Mouse (Mus musculus) ES-E14 (cell line): Measurements from ENCODE around the gene Slc16a9.

Experiments used
- CHD2 ChIP-seq: IDR thresholded peaks from 2 replicates; pipeline ENCODE4 v1.6.1; 2014; ENCODE audit warnings: mild to moderate bottlenecking, low read depth, low read length, inconsistent platforms
- HCFC1 ChIP-seq: IDR thresholded peaks from 2 replicates; pipeline ENCODE4 v1.6.1; 2012; ENCODE audit warnings: low read length, inconsistent platforms, borderline replicate concordance; ENCODE audit not compliant: insufficient read depth
- ZC3H11A ChIP-seq: IDR thresholded peaks from 2 replicates; pipeline ENCODE4 v1.6.1; 2012; ENCODE audit warnings: low read depth, mild to moderate bottlenecking, inconsistent platforms, low read length, borderline replicate concordance
- ZNF384 ChIP-seq: IDR thresholded peaks from 2 replicates; pipeline ENCODE4 v1.6.1; 2012; ENCODE audit warnings: low read depth, low read length, inconsistent platforms

- TF ChIP-seq CHD2, result no peak
- no peak for TF ChIP-seq HCFC1
- TF ChIP-seq ZC3H11A, result no peak
- no peak for TF ChIP-seq ZNF384
Observed at GRCm38 (mm10) chr10:70268581-70269446, 23.9 kb downstream of the Slc16a9 start.
